Mouse (Mus musculus): Measurements from ENCODE around the gene Ifitm1. TPM values are rescaled to one million over a fixed set of nuclear protein-coding genes. Genes with fewer than 3 reads are reported as not detected.

Gene Ifitm1
- polyA plus RNA-seq, 1 experiment from 2014 or later, result 33.5 TPM

- 25% methylated on average over 2 of the region's 2 CpGs for WGBS
- peaks cover 16% of the 10 kb centered on the region for H3K4me1 ChIP-seq (replicated peaks; ENCODE audit: control insufficient read depth, insufficient read depth, low read length)
Observed at GRCm38 (mm10) chr7:140938896-140939295, 28.1 kb upstream of the Ifitm1 start.

GRCm38 (mm10) chr7:140939669-140940171, 27.3 kb upstream of the Ifitm1 start:
- H3K4me3 ChIP-seq (ENCODE audit: low read depth, low read length), result no peak overlapping the region
- WGBS, result 39% methylated on average over 8 of the region's 8 CpGs
- H3K9ac ChIP-seq (ENCODE audit: low read depth, low read length), result no peak overlapping the region
- no peak overlapping the region for H3K4me2 ChIP-seq
- H3K4me1 ChIP-seq (replicated peaks; ENCODE audit: control insufficient read depth, insufficient read depth, low read length), result peaks cover 16% of the 10 kb centered on the region
- peaks cover 5% of the 10 kb centered on the region; the same call in 1 of the 2 replicates for H3K27me3 ChIP-seq (replicated peaks; ENCODE audit: control insufficient read depth, insufficient read depth, low read length)
- no peaks in the 10 kb centered on the region for H3K9me3 ChIP-seq (ENCODE audit: control insufficient read depth, low read length)
- H3K36me3 ChIP-seq (ENCODE audit: control insufficient read depth, insufficient read depth, low read length), result no peaks in the 10 kb centered on the region
- no peak for ATAC-seq (replicated peaks; ENCODE audit: low FRiP score)
- no peak overlapping the region for H3K27ac ChIP-seq (ENCODE audit: low read depth, low read length)
- peak; percentile 32 for DNase-seq (ENCODE audit: low spot score)

More at GRCm38 (mm10) chr7:140938896-140939295, 28.1 kb upstream of the Ifitm1 start:
- peaks cover 5% of the 10 kb centered on the region; the same call in 1 of the 2 replicates for H3K27me3 ChIP-seq (replicated peaks; ENCODE audit: control insufficient read depth, insufficient read depth, low read length)
- DNase-seq (ENCODE audit: low spot score) (no peak), ATAC-seq (replicated peaks; ENCODE audit: low FRiP score) (no peak)
- no peak overlapping the region for H3K4me3 ChIP-seq (ENCODE audit: low read depth, low read length)
- H3K9ac ChIP-seq (ENCODE audit: low read depth, low read length), result no peak overlapping the region
- no peaks in the 10 kb centered on the region for H3K36me3 ChIP-seq (ENCODE audit: control insufficient read depth, insufficient read depth, low read length)
- no peak overlapping the region for H3K4me2 ChIP-seq
- H3K27ac ChIP-seq (ENCODE audit: low read depth, low read length), result no peak overlapping the region; the same call in 1 of the 2 replicates
- H3K9me3 ChIP-seq (ENCODE audit: control insufficient read depth, low read length), result no peaks in the 10 kb centered on the region

- Histone ChIP-seq H3K27me3 (replicated peaks; ENCODE audit: control insufficient read depth, insufficient read depth, low read length) (peaks cover 5% of the 10 kb centered on the region; the same call in 1 of the 2 replicates), H3K4me1 (replicated peaks; ENCODE audit: control insufficient read depth, insufficient read depth, low read length) (peaks cover 21% of the 10 kb centered on the region), H3K27ac (ENCODE audit: low read depth, low read length) (peak within 1 kb of the TSS; percentile 79), H3K4me2 (peak within 1 kb of the TSS; percentile 79), H3K9me3 (ENCODE audit: control insufficient read depth, low read length) (no peaks in the 10 kb centered on the region), H3K4me3 (ENCODE audit: low read depth, low read length) (peak within 1 kb of the TSS; percentile 64), H3K36me3 (ENCODE audit: control insufficient read depth, insufficient read depth, low read length) (peaks cover 3% of the 10 kb centered on the region; the same call in 1 of the 2 replicates), H3K9ac (ENCODE audit: low read depth, low read length) (peak within 1 kb of the TSS; percentile 83)
- DNase-seq (ENCODE audit: low spot score) (peak; percentile 90), ATAC-seq (replicated peaks; ENCODE audit: low FRiP score) (peak; percentile 85)
- 3% methylated on average over 33 of the region's 33 CpGs for WGBS
Observed at GRCm38 (mm10) chr7:140941222-140942051, 25.6 kb upstream of the Ifitm1 start, which contains the start of gene Pgghg. Pgghg (plus strand) TSS chr7:140941391.

- no peaks in the 10 kb centered on the region for H3K9me3 ChIP-seq (ENCODE audit: control insufficient read depth, low read length)
- peak overlapping the region; percentile 79 for H3K27ac ChIP-seq (ENCODE audit: low read depth, low read length)
- peaks cover 30% of the 10 kb centered on the region for H3K4me1 ChIP-seq (replicated peaks; ENCODE audit: control insufficient read depth, insufficient read depth, low read length)
- H3K4me3 ChIP-seq (ENCODE audit: low read depth, low read length), result peak overlapping the region; percentile 64
- H3K36me3 ChIP-seq (ENCODE audit: control insufficient read depth, insufficient read depth, low read length), result peaks cover 3% of the 10 kb centered on the region; the same call in 1 of the 2 replicates
- H3K27me3 ChIP-seq (replicated peaks; ENCODE audit: control insufficient read depth, insufficient read depth, low read length), result no peaks in the 10 kb centered on the region
- peak overlapping the region; percentile 79 for H3K4me2 ChIP-seq
- ATAC-seq (replicated peaks; ENCODE audit: low FRiP score) (no peak), DNase-seq (ENCODE audit: low spot score) (no peak)
- peak overlapping the region; percentile 83 for H3K9ac ChIP-seq (ENCODE audit: low read depth, low read length)
- WGBS, result 60% methylated on average over 9 of the region's 9 CpGs
Observed at GRCm38 (mm10) chr7:140942341-140942740, 24.7 kb upstream of the Ifitm1 start.

GRCm38 (mm10) chr7:140942811-140943210, 24.2 kb upstream of the Ifitm1 start:
- no peak for ATAC-seq (replicated peaks; ENCODE audit: low FRiP score)
- no peak for DNase-seq (ENCODE audit: low spot score)
- Histone ChIP-seq H3K9me3 (ENCODE audit: control insufficient read depth, low read length) (no peaks in the 10 kb centered on the region), H3K27me3 (replicated peaks; ENCODE audit: control insufficient read depth, insufficient read depth, low read length) (no peaks in the 10 kb centered on the region), H3K27ac (ENCODE audit: low read depth, low read length) (no peak overlapping the region), H3K4me3 (ENCODE audit: low read depth, low read length) (no peak overlapping the region), H3K36me3 (ENCODE audit: control insufficient read depth, insufficient read depth, low read length) (peaks cover 3% of the 10 kb centered on the region; the same call in 1 of the 2 replicates), H3K4me1 (replicated peaks; ENCODE audit: control insufficient read depth, insufficient read depth, low read length) (peaks cover 33% of the 10 kb centered on the region), H3K4me2 (peak overlapping the region; percentile 79; the same call in 1 of the 2 replicates), H3K9ac (ENCODE audit: low read depth, low read length) (no peak overlapping the region; the same call in 1 of the 2 replicates)
- WGBS, result 81% methylated on average over 10 of the region's 10 CpGs

GRCm38 (mm10) chr7:140943356-140943755, 23.7 kb upstream of the Ifitm1 start:
- ATAC-seq (replicated peaks; ENCODE audit: low FRiP score) (no peak), DNase-seq (ENCODE audit: low spot score) (no peak)
- no peak overlapping the region for H3K4me3 ChIP-seq (ENCODE audit: low read depth, low read length)
- no peaks in the 10 kb centered on the region for H3K27me3 ChIP-seq (replicated peaks; ENCODE audit: control insufficient read depth, insufficient read depth, low read length)
- peaks cover 34% of the 10 kb centered on the region for H3K4me1 ChIP-seq (replicated peaks; ENCODE audit: control insufficient read depth, insufficient read depth, low read length)
- no peak overlapping the region for H3K9ac ChIP-seq (ENCODE audit: low read depth, low read length)
- H3K9me3 ChIP-seq (ENCODE audit: control insufficient read depth, low read length), result no peaks in the 10 kb centered on the region
- H3K27ac ChIP-seq (ENCODE audit: low read depth, low read length), result no peak overlapping the region
- WGBS, result 79% methylated on average over 4 of the region's 4 CpGs
- H3K4me2 ChIP-seq, result no peak overlapping the region
- peaks cover 3% of the 10 kb centered on the region; the same call in 1 of the 2 replicates for H3K36me3 ChIP-seq (ENCODE audit: control insufficient read depth, insufficient read depth, low read length)

GRCm38 (mm10) chr7:140944236-140944635, 22.8 kb upstream of the Ifitm1 start:
- Histone ChIP-seq H3K36me3 (ENCODE audit: control insufficient read depth, insufficient read depth, low read length) (peaks cover 3% of the 10 kb centered on the region; the same call in 1 of the 2 replicates), H3K4me1 (replicated peaks; ENCODE audit: control insufficient read depth, insufficient read depth, low read length) (peaks cover 34% of the 10 kb centered on the region), H3K4me2 (no peak overlapping the region), H3K27me3 (replicated peaks; ENCODE audit: control insufficient read depth, insufficient read depth, low read length) (no peaks in the 10 kb centered on the region), H3K27ac (ENCODE audit: low read depth, low read length) (no peak overlapping the region), H3K9me3 (ENCODE audit: control insufficient read depth, low read length) (no peaks in the 10 kb centered on the region), H3K9ac (ENCODE audit: low read depth, low read length) (no peak overlapping the region), H3K4me3 (ENCODE audit: low read depth, low read length) (no peak overlapping the region)
- WGBS, result 86% methylated on average over 7 of the region's 7 CpGs
- no peak for DNase-seq (ENCODE audit: low spot score)
- ATAC-seq (replicated peaks; ENCODE audit: low FRiP score), result no peak

GRCm38 (mm10) chr7:140945247-140945646, 21.8 kb upstream of the Ifitm1 start:
- Histone ChIP-seq H3K9me3 (ENCODE audit: control insufficient read depth, low read length) (no peaks in the 10 kb centered on the region), H3K36me3 (ENCODE audit: control insufficient read depth, insufficient read depth, low read length) (peaks cover 7% of the 10 kb centered on the region; the same call in 1 of the 2 replicates), H3K27me3 (replicated peaks; ENCODE audit: control insufficient read depth, insufficient read depth, low read length) (no peaks in the 10 kb centered on the region), H3K27ac (ENCODE audit: low read depth, low read length) (no peak overlapping the region), H3K4me3 (ENCODE audit: low read depth, low read length) (no peak overlapping the region), H3K4me1 (replicated peaks; ENCODE audit: control insufficient read depth, insufficient read depth, low read length) (peaks cover 34% of the 10 kb centered on the region), H3K4me2 (no peak overlapping the region), H3K9ac (ENCODE audit: low read depth, low read length) (no peak overlapping the region; the same call in 1 of the 2 replicates)
- DNase-seq (ENCODE audit: low spot score) (no peak), ATAC-seq (replicated peaks; ENCODE audit: low FRiP score) (no peak)
- 90% methylated on average over 5 of the region's 5 CpGs for WGBS

All from liver, embryonic 11.5 days (tissue).